Mouse (Mus musculus) stomach, embryonic 15.5 days (tissue): ENCODE measurements at regions not wholly inside any gene's neighbourhood (a gene's known extent, or its start where the extent isn't known, plus 50 kb on each side); places are given as distances from the start of the nearest gene placed in this dataset.
A peak's percentile ranks its signal among the peaks of the same experiment; 100 is the strongest.

ENCODE experiments used
- ATAC-seq: fragments of 200-750 bp; cut with Nextera tagmentation; 2 replicates; pipeline ENCODE4 v1.8.0; 2017; ENCODE audit warnings: low read depth, moderate number of reproducible peaks, moderate TSS enrichment; ENCODE audit not compliant: insufficient read depth, low FRiP score
- H3K27ac ChIP-seq: fragments of 300-500 bp; sonication (generic); 2 replicates; pipeline ENCODE4 v1.5.1; 2015; ENCODE audit warnings: mild to moderate bottlenecking, inconsistent platforms
- H3K27me3 ChIP-seq: fragments of 300-500 bp; sonication (generic); replicated peaks from 2 replicates; pipeline ENCODE4 v1.6.1; 2015; ENCODE audit warnings: inconsistent platforms
- H3K36me3 ChIP-seq: fragments of 300-500 bp; sonication (generic); 2 replicates; pipeline ENCODE4 v1.6.1; 2015; ENCODE audit warnings: inconsistent platforms
- H3K4me1 ChIP-seq: fragments of 300-500 bp; sonication (generic); 2 replicates; pipeline ENCODE4 v1.6.1; 2015; ENCODE audit warnings: inconsistent platforms
- H3K4me2 ChIP-seq: fragments of 300-500 bp; sonication (generic); 2 replicates; pipeline ENCODE4 v1.6.1; 2015; ENCODE audit warnings: mild to moderate bottlenecking, inconsistent platforms
- H3K4me3 ChIP-seq: fragments of 300-500 bp; sonication (generic); replicated peaks from 2 replicates; pipeline ENCODE4 v1.5.1; 2015; ENCODE audit warnings: inconsistent platforms
- H3K9ac ChIP-seq: fragments of 300-500 bp; sonication (generic); 2 replicates; pipeline ENCODE4 v1.6.1; 2015; ENCODE audit warnings: inconsistent platforms
- H3K9me3 ChIP-seq: fragments of 300-500 bp; sonication (generic); 2 replicates; pipeline ENCODE4 v1.6.1; 2016; ENCODE audit warnings: inconsistent platforms
- WGBS: fragments of 180-500 bp; shearing (Covaris S2); methylation state at CpG from one replicate; pipeline ENCODE4 v1.1.7; 2015; 5-methylcytosine and 5-hydroxymethylcytosine counted together

DNA sequence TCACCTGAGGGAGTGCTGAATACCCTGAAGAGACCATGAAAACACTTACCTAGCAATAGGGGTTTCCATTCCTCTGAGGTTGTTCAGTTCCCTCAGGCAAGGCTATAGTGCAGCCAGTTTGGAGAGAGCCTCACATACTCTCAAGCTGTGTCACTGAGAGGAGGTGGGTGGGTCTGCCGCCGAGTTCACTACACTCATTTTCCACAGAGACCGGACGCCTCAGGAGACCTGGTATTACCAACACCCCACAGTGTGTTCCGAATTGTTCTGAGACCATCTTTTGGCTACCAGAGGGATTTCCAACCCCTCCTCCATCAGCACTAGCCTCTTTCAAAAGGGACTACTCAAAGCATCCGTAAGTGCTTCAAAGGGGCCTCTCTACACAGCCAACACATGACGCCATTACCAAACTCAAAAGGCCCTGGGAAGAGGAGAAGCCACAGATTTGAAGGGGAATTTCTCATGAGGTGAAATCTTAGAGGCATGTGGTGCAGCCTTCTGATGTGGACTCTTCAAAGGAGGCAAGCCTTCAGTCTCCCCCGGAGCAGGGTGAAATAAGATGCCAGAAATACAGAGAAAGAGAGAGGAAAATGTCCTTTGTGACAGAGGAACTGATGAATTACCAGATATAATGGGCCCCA lies 260.1 kb upstream of the Pabpc6 start:
- no peak overlapping the region for H3K4me3 ChIP-seq
- no peaks in the 10 kb centered on the region for H3K27me3 ChIP-seq
- 78% methylated on average over 8 of the region's 8 CpGs for WGBS
- H3K9ac ChIP-seq: no peak overlapping the region
- no peak overlapping the region for H3K27ac ChIP-seq
- no peak for ATAC-seq
- no peaks in the 10 kb centered on the region for H3K4me1 ChIP-seq
- H3K9me3 ChIP-seq: no peaks in the 10 kb centered on the region
- no peak overlapping the region for H3K4me2 ChIP-seq
- no peaks in the 10 kb centered on the region for H3K36me3 ChIP-seq

DNA sequence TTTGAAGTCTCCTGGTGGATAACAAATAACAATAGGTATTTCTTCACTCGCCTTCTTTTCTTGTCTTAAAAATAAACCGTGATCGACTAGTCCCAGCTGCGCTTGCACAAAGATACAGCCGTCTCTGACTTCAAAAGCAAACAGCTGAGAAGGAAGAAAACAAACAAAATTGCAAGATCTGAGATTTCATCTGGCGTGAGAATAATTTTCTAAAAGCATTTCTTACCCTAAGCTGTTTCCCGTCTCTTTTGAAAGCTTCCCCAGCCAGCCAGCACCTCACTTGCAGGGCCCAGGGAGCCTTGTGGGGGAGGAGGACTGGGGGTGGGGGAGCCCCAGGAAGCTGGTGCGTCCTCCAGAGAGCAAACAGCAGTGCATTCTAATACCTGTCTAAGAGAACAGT lies 258.2 kb upstream of the Pabpc6 start:
- H3K4me2 ChIP-seq: no peak overlapping the region
- no peaks in the 10 kb centered on the region for H3K9me3 ChIP-seq
- no peaks in the 10 kb centered on the region for H3K27me3 ChIP-seq
- WGBS: 39% methylated on average over 8 of the region's 8 CpGs
- no peak overlapping the region for H3K27ac ChIP-seq
- H3K4me3 ChIP-seq: no peak overlapping the region
- ATAC-seq: no peak
- no peaks in the 10 kb centered on the region for H3K4me1 ChIP-seq
- no peak overlapping the region for H3K9ac ChIP-seq
- H3K36me3 ChIP-seq: no peaks in the 10 kb centered on the region

DNA sequence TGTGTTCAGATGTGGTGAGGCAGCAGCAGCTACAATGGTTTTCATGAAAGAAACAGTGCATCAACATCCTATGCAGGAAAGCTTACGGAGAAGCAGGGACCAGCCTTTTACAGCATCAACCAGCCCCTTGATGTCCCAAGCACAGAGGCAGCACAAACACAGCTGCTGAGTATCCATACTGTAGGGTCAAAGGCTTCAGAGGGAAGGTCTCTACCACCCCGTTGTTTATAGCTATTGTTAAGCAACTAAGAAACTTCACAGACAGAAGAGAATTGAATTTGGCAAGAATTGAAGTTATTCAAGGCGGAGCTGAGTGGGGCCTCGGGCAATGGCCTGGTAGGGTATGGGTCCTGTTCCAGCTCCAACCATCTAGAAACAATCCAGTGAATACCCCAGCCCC lies 256.8 kb upstream of the Pabpc6 start:
- H3K4me3 ChIP-seq: no peak overlapping the region
- no peaks in the 10 kb centered on the region for H3K4me1 ChIP-seq
- H3K27ac ChIP-seq: no peak overlapping the region
- H3K9ac ChIP-seq: no peak overlapping the region
- H3K27me3 ChIP-seq: no peaks in the 10 kb centered on the region
- no peaks in the 10 kb centered on the region for H3K36me3 ChIP-seq
- H3K9me3 ChIP-seq: no peaks in the 10 kb centered on the region
- 57% methylated on average over 4 of the region's 4 CpGs for WGBS
- ATAC-seq: no peak
- H3K4me2 ChIP-seq: no peak overlapping the region

DNA sequence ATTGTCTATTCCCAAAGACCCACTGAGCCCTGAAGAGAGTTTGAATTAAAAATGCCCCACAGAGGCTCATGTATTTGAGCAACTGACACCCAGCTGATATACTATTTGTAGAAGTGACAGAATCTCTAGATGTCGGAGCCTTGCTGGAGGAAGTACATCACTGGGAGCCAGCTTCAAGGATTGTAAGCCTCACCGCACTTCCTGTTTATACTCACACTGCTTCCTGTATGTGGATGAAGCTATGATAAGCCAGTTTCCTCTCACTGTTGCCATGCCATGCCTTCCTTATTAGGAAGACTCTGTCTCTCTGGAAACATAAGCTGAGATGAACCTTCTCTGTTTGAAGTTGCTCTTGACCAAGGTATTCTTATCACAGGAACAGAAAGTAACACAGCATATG lies 251.8 kb upstream of the Pabpc6 start:
- Histone ChIP-seq H3K4me3 (no peak overlapping the region), H3K36me3 (no peaks in the 10 kb centered on the region), H3K4me1 (no peaks in the 10 kb centered on the region), H3K27ac (no peak overlapping the region), H3K9ac (no peak overlapping the region), H3K4me2 (no peak overlapping the region), H3K9me3 (no peaks in the 10 kb centered on the region), H3K27me3 (no peaks in the 10 kb centered on the region)
- 90% methylated on average over 2 of the region's 2 CpGs for WGBS
- no peak for ATAC-seq

DNA sequence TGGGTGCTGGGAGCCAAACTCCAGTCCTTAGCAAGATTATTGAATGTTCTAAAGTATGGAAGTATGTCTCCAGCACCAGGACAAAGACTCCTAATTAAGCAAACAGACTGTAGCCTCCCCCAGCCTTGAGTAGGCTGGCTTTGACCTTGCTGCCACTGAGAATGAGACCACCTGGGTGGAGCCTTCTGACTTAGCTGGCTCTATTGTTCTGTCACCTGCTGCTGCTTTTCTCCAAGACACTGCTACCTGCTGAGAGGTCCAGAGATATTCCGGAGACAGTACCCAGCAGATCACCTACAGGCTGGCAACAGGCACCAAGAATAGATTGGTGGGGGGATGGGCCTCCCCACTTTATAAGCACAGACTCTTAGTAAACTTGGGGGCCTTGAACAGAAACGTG lies 247.5 kb upstream of the Pabpc6 start:
- Histone ChIP-seq H3K4me2 (no peak overlapping the region), H3K4me3 (no peak overlapping the region), H3K27me3 (no peaks in the 10 kb centered on the region), H3K4me1 (no peaks in the 10 kb centered on the region), H3K9ac (no peak overlapping the region), H3K9me3 (no peaks in the 10 kb centered on the region), H3K27ac (no peak overlapping the region), H3K36me3 (no peaks in the 10 kb centered on the region)
- 44% methylated on average over 2 of the region's 2 CpGs for WGBS
- no peak for ATAC-seq

DNA sequence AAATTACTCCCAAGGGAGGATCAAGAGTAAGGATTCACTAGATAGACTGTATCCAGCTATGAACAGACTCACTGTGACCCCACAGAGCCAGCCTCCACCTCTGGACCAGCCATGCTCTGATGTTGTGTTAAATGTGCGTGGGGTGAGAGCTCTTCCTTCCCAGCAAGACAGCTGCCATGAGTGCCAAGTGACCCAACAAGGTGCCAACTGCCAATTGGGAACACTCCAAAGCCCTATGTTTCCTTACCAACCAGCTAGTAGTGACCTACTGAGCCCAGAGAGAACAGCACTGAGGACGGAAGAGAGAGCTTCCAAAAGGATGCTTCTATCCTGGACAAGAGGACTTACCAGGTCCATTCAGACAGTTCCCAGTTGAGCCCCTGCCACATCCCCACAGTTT lies 241.3 kb upstream of the Pabpc6 start:
- no peaks in the 10 kb centered on the region; the same call in 1 of the 2 replicates for H3K4me1 ChIP-seq
- no peaks in the 10 kb centered on the region for H3K36me3 ChIP-seq
- H3K27ac ChIP-seq: no peak overlapping the region
- no peak overlapping the region for H3K4me3 ChIP-seq
- no peak overlapping the region for H3K9ac ChIP-seq
- ATAC-seq: no peak
- 83% methylated on average over 2 of the region's 2 CpGs for WGBS
- no peaks in the 10 kb centered on the region for H3K27me3 ChIP-seq
- H3K4me2 ChIP-seq: no peak overlapping the region
- no peaks in the 10 kb centered on the region for H3K9me3 ChIP-seq

DNA sequence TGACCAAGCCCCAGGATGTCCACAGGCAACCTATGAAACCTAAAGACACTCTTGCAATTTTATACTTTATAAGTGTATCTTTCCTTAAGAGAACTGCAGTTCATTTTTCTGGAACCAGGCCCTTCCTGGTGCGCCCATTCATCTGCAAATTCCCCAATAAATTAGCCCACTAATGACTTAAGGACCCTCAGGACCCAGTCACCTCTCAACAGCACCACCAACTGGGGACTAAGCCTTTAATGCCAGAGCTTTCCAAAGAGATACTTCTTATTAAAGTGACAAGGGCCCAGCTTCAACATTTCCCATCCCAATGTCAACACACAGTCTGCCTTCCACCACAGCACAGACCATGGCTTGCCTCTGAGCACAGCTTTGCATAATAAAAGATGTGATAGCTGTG lies 237.6 kb upstream of the Pabpc6 start:
- Histone ChIP-seq H3K27ac (no peak overlapping the region), H3K4me2 (no peak overlapping the region), H3K4me3 (no peak overlapping the region), H3K9me3 (no peaks in the 10 kb centered on the region), H3K9ac (no peak overlapping the region), H3K4me1 (peaks cover 3% of the 10 kb centered on the region; the same call in 1 of the 2 replicates), H3K27me3 (no peaks in the 10 kb centered on the region), H3K36me3 (no peaks in the 10 kb centered on the region)
- ATAC-seq: no peak
- WGBS: 69% methylated on average over 1 of the region's 1 CpGs

DNA sequence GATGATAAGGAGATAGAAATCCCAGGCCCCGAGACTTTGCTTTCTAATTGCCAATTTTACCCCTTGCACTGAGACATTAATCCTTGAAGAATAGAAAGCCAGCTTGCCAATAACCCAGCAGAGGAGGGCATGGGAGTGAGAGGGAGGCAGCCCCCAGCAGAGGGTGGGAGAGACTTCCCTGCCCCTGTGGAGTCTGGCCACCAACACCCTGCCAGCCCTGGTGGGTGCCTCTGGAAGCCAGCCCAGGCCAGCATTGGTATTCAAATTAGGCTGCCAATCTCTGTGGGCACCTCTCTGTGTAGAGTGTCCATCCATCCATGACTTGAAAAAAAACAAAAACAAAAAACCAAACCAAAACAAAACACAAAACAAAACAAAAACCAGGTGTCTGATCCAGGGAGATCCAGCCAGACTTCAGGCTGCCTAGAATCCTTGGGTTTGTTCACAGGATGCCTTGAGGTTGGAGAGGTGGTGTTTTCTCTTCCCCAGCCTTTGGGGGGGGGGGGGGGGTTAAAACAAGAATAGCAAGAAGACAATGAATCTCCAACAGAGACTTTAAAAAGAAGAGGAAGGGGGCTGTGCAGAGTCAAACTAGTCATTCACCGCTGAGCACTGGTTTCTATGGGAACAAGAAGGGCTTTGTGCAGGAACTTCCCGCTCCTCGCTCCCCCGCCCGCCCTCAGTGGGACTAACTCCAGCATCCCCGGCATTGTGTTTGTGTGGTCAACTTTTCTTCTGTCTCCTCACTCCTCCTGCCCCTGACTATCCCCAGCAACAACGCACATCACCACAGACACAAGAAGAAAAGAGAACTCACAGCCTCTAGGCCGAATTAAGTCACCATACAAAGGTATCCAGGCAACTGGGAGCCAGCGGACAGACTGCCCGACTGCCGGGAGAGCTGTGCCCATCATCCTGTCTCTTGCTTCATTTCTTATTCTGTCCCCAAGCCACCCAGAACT lies 236.3 kb upstream of the Pabpc6 start:
- 15% methylated on average over 12 of the region's 12 CpGs for WGBS
- Histone ChIP-seq H3K4me1 (peaks cover 3% of the 10 kb centered on the region; the same call in 1 of the 2 replicates), H3K4me2 (peak overlapping the region; percentile 44), H3K9ac (no peak overlapping the region), H3K4me3 (no peak overlapping the region), H3K36me3 (no peaks in the 10 kb centered on the region), H3K27ac (no peak overlapping the region), H3K27me3 (no peaks in the 10 kb centered on the region), H3K9me3 (no peaks in the 10 kb centered on the region)
- peak; percentile 31; the same call in 1 of the 2 replicates for ATAC-seq

DNA sequence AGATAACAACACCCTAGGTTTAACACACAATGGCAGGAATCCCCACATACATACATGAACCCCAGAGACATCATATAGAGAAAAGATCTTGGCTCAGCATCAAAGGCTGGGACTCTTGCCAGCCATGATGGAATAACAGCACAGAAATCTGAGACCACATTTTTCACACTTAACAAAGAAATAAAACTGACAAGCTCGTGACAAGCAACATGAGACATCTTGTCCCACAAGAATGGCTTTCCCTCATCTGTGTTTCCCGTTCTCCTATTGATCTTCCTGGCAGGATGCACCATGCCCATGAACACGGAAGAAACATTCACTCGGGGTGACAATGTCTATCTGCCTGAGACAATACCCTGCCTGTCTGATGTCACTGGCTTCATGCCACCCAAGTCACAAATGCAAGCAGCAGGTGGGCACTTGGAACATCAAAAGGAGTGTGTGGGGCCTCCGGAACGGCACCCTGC lies 235.0 kb upstream of the Pabpc6 start:
- no peak overlapping the region for H3K27ac ChIP-seq
- peaks cover 3% of the 10 kb centered on the region; the same call in 1 of the 2 replicates for H3K4me1 ChIP-seq
- no peaks in the 10 kb centered on the region for H3K27me3 ChIP-seq
- no peak for ATAC-seq
- H3K9me3 ChIP-seq: no peaks in the 10 kb centered on the region
- H3K9ac ChIP-seq: no peak overlapping the region
- 42% methylated on average over 6 of the region's 6 CpGs for WGBS
- no peak overlapping the region for H3K4me2 ChIP-seq
- no peaks in the 10 kb centered on the region for H3K36me3 ChIP-seq
- H3K4me3 ChIP-seq: no peak overlapping the region

DNA sequence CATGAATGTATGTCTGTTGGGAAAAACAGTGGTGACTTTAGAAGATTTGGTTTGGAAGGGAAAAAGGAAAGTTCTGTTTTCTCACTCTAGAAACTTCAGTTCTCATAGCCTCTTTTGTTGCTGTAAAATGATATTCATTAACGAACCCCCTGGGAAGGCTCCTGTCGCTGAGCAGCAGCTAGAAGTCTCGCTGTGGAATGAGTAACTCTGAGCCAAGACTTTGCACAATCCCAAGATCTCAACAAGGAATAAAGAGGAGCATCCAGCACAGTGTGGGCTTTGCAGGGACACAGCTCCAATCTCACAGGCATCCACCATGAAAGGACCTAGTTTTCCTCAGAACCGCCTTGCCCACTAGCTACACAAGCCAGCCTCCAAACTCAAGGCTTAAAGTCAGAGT lies 233.8 kb upstream of the Pabpc6 start:
- H3K27ac ChIP-seq: no peak overlapping the region

DNA sequence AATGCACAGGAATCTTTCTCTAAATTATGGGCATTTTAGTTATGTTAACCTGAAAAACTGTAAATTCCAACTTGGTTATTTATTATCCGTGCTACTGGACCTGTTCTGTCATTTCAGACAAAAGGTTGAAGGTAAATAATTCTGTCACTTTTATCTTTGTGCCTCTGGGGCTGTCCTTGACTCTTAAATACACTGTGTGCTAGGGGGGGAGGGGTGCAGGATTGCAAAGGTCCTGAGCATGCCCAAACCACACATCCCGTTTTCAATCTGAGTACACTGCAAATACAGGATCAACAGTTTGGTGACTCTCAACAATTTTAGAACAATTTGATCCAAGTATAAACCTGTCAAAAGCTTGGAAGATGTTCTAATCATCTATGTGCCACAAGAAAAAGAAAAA lies 227.4 kb upstream of the Pabpc6 start:
- Histone ChIP-seq H3K4me2 (no peak overlapping the region), H3K27me3 (no peaks in the 10 kb centered on the region), H3K4me1 (peaks cover 10% of the 10 kb centered on the region; the same call in 1 of the 2 replicates), H3K9me3 (no peaks in the 10 kb centered on the region), H3K36me3 (no peaks in the 10 kb centered on the region), H3K4me3 (no peak overlapping the region), H3K27ac (no peak overlapping the region), H3K9ac (no peak overlapping the region)
- peak; percentile 61; the same call in 1 of the 2 replicates for ATAC-seq
- 41% methylated on average over 2 of the region's 2 CpGs for WGBS

More for the DNA sequence above, 233.8 kb upstream of the Pabpc6 start:
- H3K4me3 ChIP-seq: no peak overlapping the region
- no peak overlapping the region for H3K4me2 ChIP-seq
- H3K9me3 ChIP-seq: no peaks in the 10 kb centered on the region
- WGBS: 69% methylated on average over 4 of the region's 4 CpGs
- no peaks in the 10 kb centered on the region for H3K36me3 ChIP-seq
- no peaks in the 10 kb centered on the region for H3K27me3 ChIP-seq
- no peak overlapping the region for H3K9ac ChIP-seq
- peaks cover 3% of the 10 kb centered on the region; the same call in 1 of the 2 replicates for H3K4me1 ChIP-seq
- no peak for ATAC-seq

DNA sequence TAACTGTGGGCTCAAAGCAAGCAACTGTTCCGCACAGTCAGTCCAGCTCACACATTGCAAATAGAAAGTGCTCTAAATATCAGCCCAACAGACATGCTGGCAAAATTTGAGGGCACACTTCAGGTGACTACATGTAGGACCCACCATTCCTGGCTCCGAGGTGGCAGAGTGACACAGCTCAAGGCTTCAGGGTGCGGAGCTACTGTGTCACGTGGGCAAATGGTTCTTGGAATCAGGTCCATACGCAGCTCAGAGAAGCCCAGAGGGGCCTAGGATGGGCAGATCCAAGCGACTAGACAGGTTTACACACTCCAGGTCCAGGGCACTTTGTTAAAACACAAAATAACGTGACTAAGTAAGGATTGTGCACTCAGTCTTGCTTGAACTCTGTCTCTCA lies 226.2 kb upstream of the Pabpc6 start:
- no peak overlapping the region for H3K4me2 ChIP-seq
- H3K27me3 ChIP-seq: no peaks in the 10 kb centered on the region
- H3K9me3 ChIP-seq: no peaks in the 10 kb centered on the region
- 0 out of 2 replicates have a peak overlapping the region, but pooled peaks have one; percentile 40 for H3K27ac ChIP-seq
- ATAC-seq: no peak
- H3K4me1 ChIP-seq: peaks cover 10% of the 10 kb centered on the region; the same call in 1 of the 2 replicates
- H3K4me3 ChIP-seq: no peak overlapping the region
- WGBS: 75% methylated on average over 7 of the region's 7 CpGs
- no peak overlapping the region for H3K9ac ChIP-seq
- no peaks in the 10 kb centered on the region for H3K36me3 ChIP-seq
